Mouse (Mus musculus): ENCODE data around the gene Poglut1.

- no peak for TF ChIP-seq CTCF (IDR thresholded peaks at IDR 0.05; ENCODE audit: insufficient read depth, low read length)
- no peak for TF ChIP-seq POLR2A (IDR thresholded peaks at IDR 0.05; ENCODE audit: borderline replicate concordance, extremely low read depth, low read depth, low read length)
Measured at GRCm38 (mm10) chr16:38571481-38571880, 21.4 kb upstream of the Poglut1 start.
